Mouse (Mus musculus): ENCODE measurements at regions not wholly inside any gene's neighbourhood (a gene's known extent, or its start where the extent isn't known, plus 50 kb on each side); places are given as distances from the start of the nearest gene placed in this dataset.

DNA sequence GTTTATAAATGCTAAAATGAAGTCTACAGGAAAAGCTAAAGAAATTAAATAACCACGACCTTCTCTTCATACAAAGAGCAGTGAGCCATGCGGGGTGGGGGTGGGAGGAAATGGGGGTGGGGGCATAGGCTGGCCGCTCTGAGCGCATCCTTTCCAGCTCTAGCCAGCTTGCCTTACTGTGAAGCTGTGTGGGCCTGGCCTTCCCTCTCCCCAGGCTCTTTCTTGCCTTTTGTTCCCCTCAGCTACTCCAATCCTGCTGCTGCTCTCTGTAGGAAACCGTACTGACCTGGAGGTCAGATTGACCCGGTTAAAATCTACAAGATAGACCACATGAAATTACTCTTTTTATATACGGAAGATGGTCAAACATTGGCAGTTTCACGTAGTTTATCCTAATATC, 111.7 kb upstream of the Foxn2 start:
- intact Hi-C loops (cut with DNase I): loop anchor here (5.0 to 10.0 kb wide), 2 partner anchors 72 to 166 kb away; no protein-coding TSS in a partner anchor
- no peak for DNase-seq (ENCODE audit: low spot score in 2 of 2)

DNA sequence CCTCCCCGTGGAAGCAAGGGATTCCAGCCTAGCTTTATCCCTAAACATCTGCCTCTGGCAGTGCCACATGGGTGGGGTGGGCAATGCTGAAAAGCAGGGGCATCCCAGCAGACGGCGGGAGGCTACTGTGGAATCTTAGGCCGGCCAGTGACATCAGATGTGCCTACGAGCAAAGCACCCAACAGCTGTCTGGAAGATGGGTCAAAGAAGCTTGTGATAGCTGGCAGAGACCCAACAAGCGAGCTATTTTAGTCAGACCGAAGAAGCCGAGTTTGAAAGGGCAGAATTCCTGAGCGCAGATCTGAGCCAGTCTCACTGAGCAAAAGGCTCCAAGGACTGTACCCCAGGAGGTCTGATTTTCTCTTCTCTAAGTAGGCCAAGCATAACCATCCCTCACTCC, 110.8 kb upstream of the Foxn2 start:
- intact Hi-C loops (cut with DNase I): loop anchor here (5.0 to 10.0 kb wide), 2 partner anchors 72 to 165 kb away; no protein-coding TSS in a partner anchor
- DNase-seq (ENCODE audit: low spot score in 2 of 2): peak; percentile 30 to 51

DNA sequence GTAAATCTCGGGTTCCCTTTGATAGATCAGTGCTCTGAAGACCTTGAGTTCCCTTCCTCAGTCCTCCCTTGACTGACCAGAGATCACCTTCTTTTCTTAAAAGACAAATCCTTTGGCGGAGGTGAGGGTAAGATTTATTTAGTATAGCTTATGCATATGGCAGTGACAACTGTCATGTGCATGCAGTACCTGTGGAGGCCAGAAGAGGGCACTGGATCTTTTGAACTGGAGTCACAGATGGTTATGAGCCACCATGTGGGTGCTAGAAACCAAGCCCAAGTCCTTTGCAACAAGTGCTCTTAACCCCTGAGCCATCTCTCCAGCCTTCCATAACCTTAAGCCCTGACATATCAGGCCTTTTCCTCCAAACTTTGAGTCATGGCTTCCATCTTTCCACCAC, 110.4 kb upstream of the Foxn2 start:
- no peak for DNase-seq (ENCODE audit: low spot score in 2 of 2)
- intact Hi-C loops (cut with DNase I): no loop called here

DNA sequence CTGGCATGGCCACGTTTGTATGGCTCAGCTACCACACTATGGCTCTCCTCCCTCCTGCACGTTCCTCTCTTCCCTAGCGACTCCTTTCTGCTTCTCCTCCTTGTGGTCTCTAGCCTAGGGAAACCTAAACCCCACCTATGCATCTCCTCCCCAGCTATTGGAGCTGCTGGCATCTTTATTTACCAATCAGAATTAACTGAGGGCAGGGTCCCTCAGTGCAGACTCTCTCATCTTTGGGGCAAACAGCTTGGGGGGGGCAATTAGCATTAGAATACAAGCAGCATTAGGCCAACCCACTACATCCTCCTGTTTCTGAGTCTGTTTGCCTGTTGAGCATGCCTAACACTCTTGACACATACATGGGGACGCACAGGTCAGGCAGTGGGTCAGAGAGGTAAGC, 106.7 kb upstream of the Foxn2 start:
- intact Hi-C loops (cut with DNase I): no loop called here
- no peak for DNase-seq (ENCODE audit: low spot score in 2 of 2)

DNA sequence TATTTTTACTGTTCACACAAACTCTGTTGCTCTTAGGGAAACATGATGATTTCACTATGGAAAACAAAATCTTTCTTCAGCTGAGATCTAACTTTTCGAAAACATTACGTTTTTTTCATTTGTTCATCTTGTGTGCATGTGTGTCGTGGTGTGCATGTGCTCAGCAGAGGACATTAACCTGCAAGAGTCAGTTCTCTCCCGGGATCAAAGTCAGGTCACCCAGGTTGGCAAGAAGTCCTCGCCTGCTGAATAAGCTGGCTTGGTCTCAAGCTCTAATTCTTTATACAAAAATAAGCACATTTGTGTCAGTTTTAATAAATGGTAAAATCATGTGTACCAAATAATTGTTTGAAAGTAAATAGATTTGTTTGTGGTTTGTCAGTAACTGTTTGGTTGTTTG, 105.2 kb upstream of the Foxn2 start:
- no peak for DNase-seq (ENCODE audit: low spot score in 2 of 2)
- intact Hi-C loops (cut with DNase I): no loop called here

DNA sequence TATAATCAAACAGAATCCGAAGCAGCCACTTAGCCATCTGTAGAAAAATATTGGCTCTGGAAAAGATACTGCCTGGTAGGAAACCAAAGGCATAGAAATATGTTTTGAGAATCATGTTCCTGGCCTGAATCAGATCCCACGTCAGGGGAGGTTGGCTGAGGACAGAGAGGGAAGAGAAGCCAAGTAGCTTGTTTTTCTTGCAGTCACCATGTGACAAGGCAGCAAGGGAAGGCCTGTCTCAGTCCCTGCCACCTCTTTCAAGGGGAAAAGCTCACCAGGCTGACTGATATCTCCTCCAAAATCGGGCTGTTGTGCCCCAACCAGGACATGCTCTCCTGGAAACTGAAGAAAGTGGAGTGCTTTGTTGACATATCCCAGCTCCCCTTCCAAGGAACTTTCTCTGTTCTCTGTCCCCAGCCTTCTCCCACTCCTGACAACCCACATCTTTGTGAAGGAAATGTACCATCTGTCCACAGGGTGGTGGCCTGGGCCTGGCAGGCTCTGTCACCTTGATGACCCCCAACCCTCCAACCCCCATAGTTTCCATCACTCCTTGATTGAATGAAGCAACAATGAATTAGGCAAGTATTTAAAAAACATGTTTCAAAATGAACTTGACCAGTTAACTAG, 104.3 kb upstream of the Foxn2 start:
- intact Hi-C loops (cut with DNase I): no loop called here
- peak in 1 of 2 experiments; percentile 76 for DNase-seq (ENCODE audit: low spot score in 2 of 2)

DNA sequence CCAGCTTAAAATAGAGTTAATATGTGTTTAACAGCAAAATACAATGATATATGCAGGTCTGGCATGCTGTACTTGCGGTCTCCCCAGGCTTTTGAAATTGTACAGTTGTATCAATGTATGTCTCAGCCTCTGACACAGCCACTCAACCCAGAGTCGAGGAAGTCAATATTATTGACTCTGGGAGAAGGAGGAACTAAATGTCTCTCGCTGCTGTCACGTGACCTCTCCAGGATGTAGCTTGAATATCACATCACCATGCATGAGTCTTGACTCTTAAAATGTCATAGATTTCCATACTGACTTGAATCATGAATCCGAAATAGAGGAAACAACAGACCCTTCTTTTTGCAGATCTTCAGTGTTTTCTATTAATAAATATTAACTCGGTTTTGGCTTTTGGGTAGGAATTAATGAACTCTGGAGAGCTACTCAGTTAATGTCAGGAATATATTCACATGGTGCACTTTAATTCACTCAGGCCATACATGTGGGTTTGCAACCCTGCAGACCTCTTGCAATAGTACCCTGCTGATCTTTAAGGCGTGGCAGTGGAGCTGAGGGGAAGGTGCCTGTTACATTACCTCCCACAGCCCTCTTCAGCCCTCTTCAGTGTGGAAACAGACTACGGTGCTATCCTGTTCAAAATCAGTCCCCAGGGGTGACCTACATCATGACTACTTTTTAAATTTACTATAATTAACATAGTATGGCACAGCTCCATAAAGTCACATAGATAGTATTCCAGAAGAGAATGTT, 102.7 kb upstream of the Foxn2 start:
- intact Hi-C loops (cut with DNase I): no loop called here

DNA sequence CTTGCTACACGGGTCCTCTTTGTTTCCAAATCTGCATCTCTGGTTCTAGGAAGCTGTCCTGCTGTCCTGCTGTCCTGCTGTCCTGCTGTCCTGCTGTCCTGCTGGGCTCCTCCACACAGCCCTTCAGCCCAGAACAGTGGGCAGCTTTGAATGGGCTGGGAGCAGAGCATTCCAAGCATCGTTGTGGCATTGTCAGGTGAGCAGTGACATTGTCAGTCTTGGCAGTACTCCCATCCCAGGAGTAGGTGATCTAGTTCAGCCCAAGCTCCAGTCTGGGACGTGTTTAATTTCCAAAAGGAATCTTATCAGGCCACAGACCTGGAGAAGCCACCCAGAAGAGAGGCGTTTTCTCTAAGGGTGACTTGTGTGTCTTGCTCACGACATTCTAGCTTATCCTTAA, 99.4 kb upstream of the Foxn2 start:
- intact Hi-C loops (cut with DNase I): no loop called here
- DNase-seq (ENCODE audit: low spot score in 2 of 2): no peak

More for the DNA sequence above, 102.7 kb upstream of the Foxn2 start:
- no peak for DNase-seq (ENCODE audit: low spot score in 2 of 2)

DNA sequence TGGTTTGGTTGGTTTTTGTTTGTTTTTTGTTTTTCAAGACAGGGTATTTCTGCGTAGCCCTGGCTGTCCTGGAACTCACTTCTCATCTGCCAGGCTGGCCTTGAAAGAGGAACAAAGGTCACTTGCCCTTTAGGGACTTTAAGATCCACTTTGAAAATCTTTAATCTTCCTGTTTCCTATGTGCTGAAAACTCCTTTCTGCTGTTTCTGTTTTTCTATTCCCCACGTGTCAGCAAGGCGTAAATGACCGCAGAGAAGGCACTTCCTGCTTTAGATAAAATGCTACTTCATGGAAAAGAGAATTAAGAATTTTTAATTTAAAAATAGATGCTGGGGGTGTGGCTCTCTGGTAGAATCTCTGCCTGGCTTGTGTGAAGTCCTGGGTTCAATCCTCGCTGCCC, 98.9 kb upstream of the Foxn2 start:
- DNase-seq (ENCODE audit: low spot score in 2 of 2): no peak
- intact Hi-C loops (cut with DNase I): no loop called here

DNA sequence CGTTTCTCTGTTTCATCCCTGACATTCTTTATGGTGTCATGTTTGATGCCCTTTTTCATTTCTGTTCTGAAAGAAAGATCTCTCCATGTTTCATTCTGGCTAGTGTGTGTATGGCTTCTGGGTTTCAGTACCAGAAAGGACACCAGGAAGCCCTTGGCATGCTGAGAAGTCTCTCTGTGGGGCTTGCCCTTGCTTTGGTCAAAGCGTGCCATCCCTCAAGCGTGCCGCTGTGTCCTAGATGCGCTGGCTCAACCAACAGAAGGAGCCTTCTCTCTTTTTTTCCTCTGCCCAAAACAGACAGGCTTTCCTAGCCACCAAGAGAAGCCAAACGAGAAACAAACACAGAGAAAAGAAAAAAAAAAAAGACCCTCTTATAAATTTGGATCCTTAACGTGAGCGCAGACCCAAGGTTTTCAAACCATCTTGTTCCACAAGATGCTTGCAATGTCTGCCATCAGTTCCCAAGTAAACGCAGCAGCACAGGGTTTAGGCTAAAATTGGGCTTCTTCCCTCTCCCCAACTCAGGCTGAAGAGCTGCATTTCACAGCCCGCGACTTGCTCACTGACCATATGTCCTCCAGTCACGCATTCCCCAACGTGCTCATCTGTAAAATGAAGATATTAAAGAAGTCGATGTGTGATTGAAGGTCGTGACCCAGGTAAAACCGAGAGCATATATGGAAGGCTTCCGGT, 97.3 kb upstream of the Foxn2 start:
- intact Hi-C loops (cut with DNase I): no loop called here
- DNase-seq (ENCODE audit: low spot score in 2 of 2): no peak

DNA sequence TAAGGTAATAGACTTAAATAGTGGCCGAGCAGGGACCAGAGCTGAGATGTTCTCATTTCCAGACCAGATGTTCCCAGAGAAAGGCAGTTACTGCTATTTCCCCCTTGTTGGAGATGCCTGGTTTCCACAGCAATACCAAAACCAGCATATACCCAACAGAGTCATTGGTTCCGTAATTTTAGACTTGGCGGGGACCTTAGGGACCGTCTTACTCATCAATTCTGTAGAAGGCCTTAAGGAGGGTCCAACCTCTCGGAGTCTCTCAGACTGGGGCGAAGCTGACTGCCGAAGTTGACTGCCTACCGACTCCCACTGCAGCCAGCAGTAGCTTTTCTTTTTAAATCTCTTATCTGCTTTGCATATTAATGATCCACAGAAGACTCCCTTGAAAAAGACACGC, 95.1 kb upstream of the Foxn2 start:
- DNase-seq (ENCODE audit: low spot score in 2 of 2): no peak
- intact Hi-C loops (cut with DNase I): no loop called here

DNA sequence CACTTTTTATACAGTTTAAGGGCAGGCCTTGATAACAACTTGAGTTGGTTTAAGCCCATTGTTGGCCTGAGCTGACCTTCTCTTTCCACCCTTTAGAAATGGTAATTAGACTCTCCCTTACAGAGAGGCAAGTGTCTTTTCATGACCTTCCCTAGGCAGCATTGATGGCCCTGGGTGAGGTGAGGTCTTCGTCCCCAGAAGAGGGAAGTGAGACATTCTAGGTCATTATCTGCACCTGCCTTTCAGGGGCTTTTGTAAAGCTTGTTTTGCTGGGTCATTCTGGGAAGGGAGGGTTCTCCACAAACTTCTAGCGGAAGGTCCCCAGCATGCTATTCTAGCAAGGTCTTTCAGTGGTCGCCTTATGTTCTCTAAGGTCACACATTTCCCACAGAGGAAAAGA, 93.6 kb upstream of the Foxn2 start:
- intact Hi-C loops (cut with DNase I): no loop called here
- DNase-seq (ENCODE audit: low spot score in 2 of 2): no peak

DNA sequence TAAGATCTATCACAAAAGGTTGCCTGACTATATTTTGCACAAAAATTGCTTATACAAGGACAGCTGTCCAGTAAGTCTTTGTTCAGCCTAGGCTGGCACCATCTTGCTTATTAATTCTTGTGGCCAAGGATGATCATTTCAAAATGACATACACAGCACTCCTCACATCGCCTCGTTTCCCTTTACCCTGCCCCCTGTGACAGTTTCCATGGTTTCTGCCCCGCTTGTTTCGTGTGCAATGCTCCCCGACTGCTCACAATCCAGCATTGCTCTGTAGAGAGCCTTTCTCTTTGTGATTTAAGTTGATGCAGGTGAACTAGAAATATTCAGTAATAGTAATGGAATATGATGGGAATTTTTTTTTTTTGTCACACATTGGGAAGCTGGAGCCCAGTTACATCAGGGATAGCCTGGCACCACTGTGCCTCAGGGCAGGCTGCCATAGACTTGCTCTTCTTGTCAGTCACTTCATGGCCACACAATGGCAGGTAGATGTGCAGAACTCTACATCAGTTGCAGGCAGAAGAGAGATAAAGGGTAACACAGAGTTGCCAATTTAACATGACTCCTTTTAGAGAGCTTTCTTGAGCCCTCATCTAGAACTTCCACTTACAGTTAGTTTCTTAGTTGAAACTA, 90.6 kb upstream of the Foxn2 start:
- intact Hi-C loops (cut with DNase I): no loop called here
- DNase-seq (ENCODE audit: low spot score in 2 of 2): no peak

DNA sequence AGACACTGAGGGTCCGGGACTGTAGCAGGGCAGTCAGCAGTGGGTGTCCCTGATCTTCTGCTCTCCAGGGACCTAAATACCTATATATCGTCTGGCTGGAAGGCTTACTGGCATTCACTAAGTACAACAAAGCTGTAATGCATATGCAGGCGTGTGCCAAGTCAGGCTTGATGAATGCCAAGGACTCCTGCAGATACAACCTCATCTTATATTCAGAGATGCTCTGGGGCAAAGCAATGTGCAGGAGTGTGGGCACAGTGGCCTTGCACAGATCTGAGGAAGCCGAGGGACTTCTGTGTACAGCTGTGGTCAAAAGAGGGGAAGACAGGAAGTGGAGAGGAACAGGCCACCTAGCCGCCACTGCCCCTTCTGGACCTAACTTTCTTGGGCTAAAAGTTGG, 89.5 kb upstream of the Foxn2 start:
- no peak for DNase-seq (ENCODE audit: low spot score in 2 of 2)
- intact Hi-C loops (cut with DNase I): no loop called here

DNA sequence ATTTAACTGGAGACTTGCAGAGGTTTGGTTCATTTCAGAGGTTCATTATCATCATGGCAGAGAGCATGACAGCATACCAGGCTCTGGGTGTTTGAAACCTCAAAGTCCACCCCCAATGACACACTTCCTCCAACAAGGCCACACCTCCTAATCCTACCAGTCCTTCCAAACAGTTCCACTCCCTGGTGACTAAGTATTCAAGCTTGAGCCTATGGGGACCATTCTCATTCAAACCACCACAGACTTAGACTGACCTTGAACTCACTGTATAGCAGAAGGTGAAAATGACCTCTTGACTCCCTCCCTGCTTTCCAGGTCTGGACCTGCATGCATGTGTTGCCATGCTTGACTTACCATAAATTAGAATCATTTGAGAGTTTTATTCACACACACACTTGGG, 87.6 kb upstream of the Foxn2 start:
- no peak for DNase-seq (ENCODE audit: low spot score in 2 of 2)
- intact Hi-C loops (cut with DNase I): no loop called here

DNA sequence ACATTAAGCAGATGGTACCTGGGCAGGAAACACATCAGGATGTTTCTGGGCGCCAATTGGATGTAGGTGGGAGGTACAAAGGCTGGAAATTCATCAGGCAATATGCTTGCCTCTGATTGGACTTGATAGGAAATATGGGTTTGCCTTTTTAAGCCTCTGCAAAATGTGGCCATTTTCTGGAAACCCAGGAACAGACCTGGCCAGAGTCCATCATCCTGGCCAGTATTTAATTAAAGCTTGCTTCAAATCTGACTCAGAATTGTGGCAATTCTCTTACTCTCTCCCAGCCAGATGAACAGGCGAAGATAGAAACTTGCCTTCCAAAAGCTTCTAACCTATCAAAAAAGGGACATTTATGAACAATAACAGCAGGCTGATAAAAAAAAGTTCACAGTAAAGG, 79.3 kb upstream of the Foxn2 start:
- DNase-seq (ENCODE audit: low spot score in 2 of 2): no peak
- intact Hi-C loops (cut with DNase I): no loop called here

DNA sequence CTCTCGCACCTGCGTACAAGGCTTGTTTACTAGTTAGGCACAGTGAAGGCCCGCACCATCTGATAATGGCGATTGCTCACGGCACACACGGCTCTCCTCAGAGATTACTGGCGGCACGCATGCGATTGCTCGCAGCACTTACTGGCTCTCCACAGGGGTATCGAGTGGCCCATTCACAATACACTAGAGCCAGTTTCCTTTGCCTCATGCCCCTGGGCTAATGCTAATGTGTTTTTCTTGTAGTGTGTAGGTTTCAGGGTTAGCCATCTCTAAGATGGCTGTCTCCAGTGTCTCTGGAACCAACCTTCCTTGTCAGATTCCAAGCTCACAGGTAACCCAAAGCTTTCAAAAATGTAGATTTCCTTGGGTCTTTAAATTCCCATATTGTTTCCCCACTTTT, 78.1 kb upstream of the Foxn2 start:
- DNase-seq (ENCODE audit: low spot score in 2 of 2): no peak
- intact Hi-C loops (cut with DNase I): no loop called here

DNA sequence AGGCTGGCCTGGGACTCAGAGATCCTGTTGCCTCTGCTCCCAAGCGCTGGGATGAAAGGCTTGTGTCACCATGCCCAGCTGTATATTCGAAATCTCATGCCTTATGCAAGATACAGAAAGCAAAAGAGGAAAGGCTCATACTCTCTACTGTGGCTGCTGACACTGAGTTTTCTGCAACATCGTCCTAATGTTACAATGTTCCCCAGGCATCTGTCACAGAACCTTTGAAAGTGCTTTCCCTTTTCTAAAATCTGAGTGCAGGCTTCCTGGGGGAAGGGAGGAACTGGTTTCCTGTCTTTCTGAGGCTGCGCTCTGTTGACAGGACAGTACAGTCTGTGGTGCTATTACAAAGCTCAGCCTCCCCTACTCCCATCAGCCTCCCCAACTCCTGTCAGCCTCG, 72.6 kb upstream of the Foxn2 start:
- intact Hi-C loops (cut with DNase I): no loop called here
- no peak for DNase-seq (ENCODE audit: low spot score in 2 of 2)

DNA sequence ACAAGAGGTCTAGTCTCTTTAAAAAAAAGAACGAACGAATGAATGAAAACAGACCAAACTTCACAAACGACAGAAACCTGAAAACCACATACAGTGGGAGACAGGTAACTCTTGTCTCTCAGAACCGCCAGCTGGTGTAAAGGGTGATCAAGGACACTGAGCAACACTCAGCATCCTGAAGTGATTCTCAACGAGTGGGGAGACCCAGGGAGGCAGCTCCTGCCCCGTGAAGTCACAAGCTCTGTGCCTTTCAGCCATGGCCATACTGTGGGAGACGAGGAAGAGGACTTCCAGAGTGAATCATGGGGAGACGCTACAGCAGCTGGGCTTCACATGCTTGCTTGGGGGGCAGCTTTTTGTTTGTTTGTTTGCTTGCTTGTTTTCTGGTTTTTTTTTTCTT, 70.5 kb upstream of the Foxn2 start:
- DNase-seq (ENCODE audit: low spot score in 2 of 2): no peak

DNA sequence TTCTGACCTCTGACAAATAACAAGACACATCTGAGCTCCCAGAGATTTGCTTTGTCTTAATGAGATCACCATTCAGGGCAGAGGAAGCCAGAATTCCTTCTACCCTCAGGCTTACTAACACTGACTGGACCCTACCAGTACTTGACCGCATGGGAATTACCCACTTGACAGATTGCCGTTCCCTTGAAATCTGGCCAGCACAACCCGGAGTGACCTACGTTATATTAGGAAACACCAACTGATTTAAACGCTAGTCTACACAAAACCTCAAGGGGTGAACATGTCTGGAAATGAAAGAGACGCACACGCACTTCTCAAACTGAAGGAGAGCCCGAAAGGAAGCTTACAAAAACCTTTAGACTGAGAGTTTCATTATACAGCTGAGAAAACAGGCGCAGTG, 69.8 kb upstream of the Foxn2 start:
- intact Hi-C loops (cut with DNase I): no loop called here
- no peak for DNase-seq (ENCODE audit: low spot score in 2 of 2)

More for the DNA sequence above, 70.5 kb upstream of the Foxn2 start:
- intact Hi-C loops (cut with DNase I): no loop called here

DNA sequence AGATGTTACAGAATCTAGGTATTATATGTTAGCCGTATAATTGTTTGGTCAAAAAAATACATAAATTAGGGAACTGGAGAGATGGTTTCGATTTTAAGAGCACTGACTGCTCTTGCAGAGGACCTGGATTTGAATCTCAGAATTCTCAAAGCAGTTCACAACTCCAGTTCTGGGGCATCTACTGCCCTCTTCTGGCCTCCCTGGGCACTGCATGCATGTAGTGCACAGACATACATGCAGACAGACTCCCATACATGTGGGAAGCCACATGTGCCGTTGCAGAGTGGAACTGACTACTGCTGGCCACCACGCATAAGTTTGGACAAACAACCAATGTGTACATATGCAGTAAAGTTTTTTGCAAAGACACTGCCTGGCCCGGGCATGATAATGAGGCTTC, 62.0 kb upstream of the Foxn2 start:
- intact Hi-C loops (cut with DNase I): no loop called here

More for the DNA sequence above, 62.0 kb upstream of the Foxn2 start:
- no peak for DNase-seq (ENCODE audit: low spot score in 2 of 2)
